Mouse (Mus musculus) CH12.LX (cell line): ENCODE results near the gene Ccdc115. TPM values are rescaled to one million over a fixed set of nuclear protein-coding genes. Genes with fewer than 3 reads are reported as not detected.

Experiments
- DNase-seq: peaks from one replicate; pipeline ENCODE4 v3.0.0-alpha.2; 2013; ENCODE audit errors: extremely low read depth
- H3K27ac ChIP-seq: 2 replicates; pipeline ENCODE4 v1.5.1; 2012; ENCODE audit warnings: low read depth, mild to moderate bottlenecking, control low read depth, moderate library complexity; ENCODE audit not compliant: insufficient read depth
- H3K27me3 ChIP-seq: replicated peaks from 2 replicates; pipeline ENCODE3; 2012; ENCODE audit warnings: inconsistent platforms
- H3K36me3 ChIP-seq, 2 experiments: replicated peaks in 1 of 2; 2 replicates each; pipeline versions ENCODE3 to v1.6.1; 2012; ENCODE audit warnings: inconsistent platforms in 1 of 2, low read length in 1 of 2, mild to moderate bottlenecking in 1 of 2, mixed read lengths in 1 of 2, moderate library complexity in 1 of 2; ENCODE audit not compliant: control insufficient read depth in 1 of 2, insufficient read depth in 1 of 2
- H3K4me1 ChIP-seq, 2 experiments: 2 replicates each; pipeline ENCODE4 v1.6.1; 2012; ENCODE audit warnings: inconsistent platforms in 1 of 2, moderate library complexity in 1 of 2; ENCODE audit not compliant: insufficient read depth in 2 of 2, control insufficient read depth in 1 of 2
- H3K4me2 ChIP-seq: 2 replicates; pipeline ENCODE4 v1.6.1; 2012; ENCODE audit warnings: low read depth, mild to moderate bottlenecking, control low read depth; ENCODE audit not compliant: poor library complexity, insufficient read depth, severe bottlenecking
- H3K4me3 ChIP-seq, 3 experiments: fragments of 150-350 bp in 1 of 3; sonication (generic) in 1 of 3; replicated peaks in 1 of 3; 2 replicates each; pipeline versions ENCODE3 to v1.5.1; 2011 to 2012; ENCODE audit warnings: low read depth in 2 of 3, low read length in 2 of 3, mild to moderate bottlenecking in 2 of 3, moderate library complexity in 2 of 3, control low read depth in 1 of 3, improper control_type of control experiment in 1 of 3, inconsistent platforms in 1 of 3, mixed read lengths in 1 of 3; ENCODE audit not compliant: poor library complexity in 1 of 3
- H3K79me2 ChIP-seq: replicated peaks from 2 replicates; pipeline ENCODE4 v1.6.1; 2012; ENCODE audit warnings: mild to moderate bottlenecking, moderate library complexity; ENCODE audit not compliant: control insufficient read depth, poor library complexity, insufficient read depth, severe bottlenecking; ENCODE audit errors: extremely low read depth
- H3K9ac ChIP-seq: 2 replicates; pipeline ENCODE4 v1.6.1; 2012; ENCODE audit warnings: low read depth, mild to moderate bottlenecking, control low read depth, moderate library complexity; ENCODE audit not compliant: insufficient read depth
- H3K9me3 ChIP-seq: replicated peaks from 2 replicates; pipeline ENCODE3; 2012; ENCODE audit warnings: low read length, inconsistent platforms, mixed read lengths
- BHLHE40 ChIP-seq: IDR thresholded peaks from 2 replicates; pipeline ENCODE4 v1.6.1; 2011; ENCODE audit warnings: mild to moderate bottlenecking, low read depth, low read length, improper control_type of control experiment
- CHD2 ChIP-seq: IDR thresholded peaks from 2 replicates; pipeline ENCODE4 v1.6.1; 2011; ENCODE audit warnings: low read length, improper control_type of control experiment
- CTCF ChIP-seq, 2 experiments: IDR thresholded peaks in 1 of 2; conservative IDR thresholded peaks in 1 of 2; 2 replicates each; pipeline ENCODE4 v1.5.1; 2011 to 2012; ENCODE audit warnings: low read depth in 2 of 2, low read length in 2 of 2, improper control_type of control experiment in 1 of 2, inconsistent platforms in 1 of 2, mild to moderate bottlenecking in 1 of 2, moderate library complexity in 1 of 2
- E2F4 ChIP-seq: IDR thresholded peaks from 2 replicates; pipeline ENCODE4 v1.6.1; 2011; ENCODE audit warnings: low read depth, low read length, improper control_type of control experiment; ENCODE audit not compliant: insufficient replicate concordance
- ELF1 ChIP-seq: IDR thresholded peaks from 2 replicates; pipeline ENCODE4 v1.6.1; 2014; ENCODE audit warnings: low read depth, mild to moderate bottlenecking, inconsistent platforms, low read length, improper control_type of control experiment
- ETS1 ChIP-seq: conservative IDR thresholded peaks from 2 replicates; pipeline ENCODE4 v1.6.1; 2012; ENCODE audit warnings: low read depth, mild to moderate bottlenecking, inconsistent platforms, low read length, improper control_type of control experiment, moderate library complexity
- GABPA ChIP-seq: IDR thresholded peaks from 2 replicates; pipeline ENCODE4 v1.6.1; 2012; ENCODE audit warnings: low read depth, low read length, improper control_type of control experiment, inconsistent platforms; ENCODE audit not compliant: insufficient replicate concordance
- HCFC1 ChIP-seq: IDR thresholded peaks from 2 replicates; pipeline ENCODE4 v1.6.1; 2012; ENCODE audit warnings: low read depth, mild to moderate bottlenecking, inconsistent platforms, low read length, improper control_type of control experiment
- IRF4 ChIP-seq: IDR thresholded peaks from 2 replicates; pipeline ENCODE4 v1.6.1; 2014; ENCODE audit warnings: low read depth, mild to moderate bottlenecking, inconsistent platforms, low read length, improper control_type of control experiment
- JUN ChIP-seq: IDR thresholded peaks from 2 replicates; pipeline ENCODE4 v1.6.1; 2011; ENCODE audit warnings: low read depth, mild to moderate bottlenecking, low read length, improper control_type of control experiment, moderate library complexity; ENCODE audit not compliant: insufficient read depth
- KAT2A ChIP-seq: IDR thresholded peaks from 2 replicates; pipeline ENCODE4 v1.6.1; 2012; ENCODE audit warnings: low read length, improper control_type of control experiment, inconsistent platforms; ENCODE audit not compliant: insufficient replicate concordance
- MAFK ChIP-seq: IDR thresholded peaks from 2 replicates; pipeline ENCODE4 v1.6.1; 2011; ENCODE audit warnings: low read length, improper control_type of control experiment; ENCODE audit not compliant: insufficient replicate concordance
- MAX ChIP-seq: IDR thresholded peaks from 2 replicates; pipeline ENCODE4 v1.6.1; 2011; ENCODE audit warnings: low read length, improper control_type of control experiment
- MAZ ChIP-seq: IDR thresholded peaks from 2 replicates; pipeline ENCODE4 v1.6.1; 2012; ENCODE audit warnings: low read depth, mild to moderate bottlenecking, inconsistent platforms, low read length, improper control_type of control experiment, moderate library complexity
- MEF2A ChIP-seq: IDR thresholded peaks from 2 replicates; pipeline ENCODE4 v1.6.1; 2014; ENCODE audit warnings: low read depth, mild to moderate bottlenecking, inconsistent platforms, low read length, improper control_type of control experiment, borderline replicate concordance
- MXI1 ChIP-seq: IDR thresholded peaks from 2 replicates; pipeline ENCODE4 v1.6.1; 2011; ENCODE audit warnings: mild to moderate bottlenecking, low read depth, low read length, improper control_type of control experiment
- MYC ChIP-seq: IDR thresholded peaks from 2 replicates; pipeline ENCODE4 v1.6.1; 2011; ENCODE audit warnings: low read depth, mild to moderate bottlenecking, improper control_type of control experiment, low read length
- NELFE ChIP-seq: IDR thresholded peaks from 2 replicates; pipeline ENCODE4 v1.6.1; 2011; ENCODE audit warnings: low read depth, low read length, improper control_type of control experiment
- NRF1 ChIP-seq: IDR thresholded peaks from 2 replicates; pipeline ENCODE4 v1.6.1; 2014; ENCODE audit warnings: low read depth, mild to moderate bottlenecking, inconsistent platforms, low read length, improper control_type of control experiment, moderate library complexity
- PAX5 ChIP-seq: IDR thresholded peaks from 2 replicates; pipeline ENCODE4 v1.6.1; 2012; ENCODE audit warnings: low read length, inconsistent platforms, mixed read lengths
- POLR2A ChIP-seq: IDR thresholded peaks from 2 replicates; pipeline ENCODE4 v1.6.1; 2011; ENCODE audit warnings: low read depth, mild to moderate bottlenecking, improper control_type of control experiment, low read length
- RAD21 ChIP-seq: IDR thresholded peaks from 2 replicates; pipeline ENCODE4 v1.6.1; 2011; ENCODE audit warnings: low read depth, mild to moderate bottlenecking, low read length, improper control_type of control experiment, moderate library complexity
- RCOR1 ChIP-seq: conservative IDR thresholded peaks from 2 replicates; pipeline ENCODE4 v1.6.1; 2012; ENCODE audit warnings: low read depth, mild to moderate bottlenecking, inconsistent platforms, low read length, improper control_type of control experiment
- SMC3 ChIP-seq: IDR thresholded peaks from 2 replicates; pipeline ENCODE4 v1.6.1; 2011; ENCODE audit warnings: low read depth, low read length, improper control_type of control experiment
- TBP ChIP-seq: conservative IDR thresholded peaks from 2 replicates; pipeline ENCODE4 v1.6.1; 2011; ENCODE audit warnings: low read depth, low read length, improper control_type of control experiment
- TCF12 ChIP-seq: IDR thresholded peaks from 2 replicates; pipeline ENCODE4 v1.6.1; 2014; ENCODE audit warnings: low read depth, mild to moderate bottlenecking, inconsistent platforms, low read length, improper control_type of control experiment
- UBTF ChIP-seq: IDR thresholded peaks from 2 replicates; pipeline ENCODE4 v1.6.1; 2012; ENCODE audit warnings: low read depth, mild to moderate bottlenecking, inconsistent platforms, low read length, improper control_type of control experiment, moderate library complexity
- USF2 ChIP-seq: conservative IDR thresholded peaks from 2 replicates; pipeline ENCODE4 v1.6.1; 2011; ENCODE audit warnings: low read depth, low read length, improper control_type of control experiment
- ZC3H11A ChIP-seq: IDR thresholded peaks from 2 replicates; pipeline ENCODE4 v1.6.1; 2012; ENCODE audit warnings: low read depth, mild to moderate bottlenecking, inconsistent platforms, low read length, improper control_type of control experiment
- ZKSCAN1 ChIP-seq: IDR thresholded peaks from 2 replicates; pipeline ENCODE4 v1.6.1; 2012; ENCODE audit warnings: low read depth, inconsistent platforms, low read length, improper control_type of control experiment, borderline replicate concordance
- dilution Hi-C: fragments of 300-500 bp; cut with MboI; formaldehyde crosslinking; loops from 2 replicates; pipeline ENCODE4 v1.14.3; 2020; ENCODE audit warnings: low sequenced_read_pairs; ENCODE audit not compliant: extremely low pct_unique_long_range_greater_than_20kb, extremely low pct_ligation_motif_present
- in situ Hi-C: fragments of 300-500 bp; cut with MboI; formaldehyde crosslinking; loops from 3 replicates; pipeline ENCODE4 v1.14.3; 2019; ENCODE audit warnings: low sequenced_read_pairs, low pct_ligation_motif_present, low pct_unique_long_range_greater_than_20kb, mixed read lengths
- polyA plus RNA-seq: library from polyadenylated mRNA; unstranded; fragments of >175 nt; gene quantifications from 2 replicates; pipeline ENCODE4 v1.2.1, GENCODE M21; 2012; ENCODE audit warnings: low read depth; ENCODE audit not compliant: insufficient read length
- total RNA-seq, 2 experiments: library from RNA; depleted of rRNA; stranded (reverse); fragments of 300-350 nt in 1 of 2; fragments of >200 nt in 1 of 2; gene quantifications; 2 replicates each; pipeline ENCODE4 v1.2.3; 2012 to 2014

Ccdc115 gene
- total and polyA plus RNA-seq, 3 experiments = 66.5 to 98.8 (median 96.3) TPM

- TF ChIP-seq RAD21 (peak; percentile 27), SMC3 (peak; percentile 37), BHLHE40 (no peak), CTCF (conservative IDR thresholded peaks at IDR 0.05 in 1 of 2, IDR thresholded peaks at IDR 0.05 in 1 of 2; ENCODE audit: low read depth in 2 of 2, low read length in 2 of 2) (peak in 1 of 2 experiments; percentile 53; a peak in 2 of 4 replicates), IRF4 (no peak), E2F4 (no peak), MYC (no peak), ELF1 (no peak), TCF12 (no peak), MAFK (no peak), ZC3H11A (no peak), HCFC1 (no peak), UBTF (no peak), MEF2A (no peak), JUN (no peak), POLR2A (no peak), MXI1 (no peak)
- Histone ChIP-seq H3K79me2 (no peaks in the 10 kb centered on the region; the same call in 1 of the 2 replicates), H3K4me1 (peaks cover 5 to 54% of the 10 kb centered on the region in 2 experiments), H3K36me3 (peaks cover 6 to 8% of the 10 kb centered on the region in 2 experiments), H3K4me3 (no peak overlapping the region), H3K27me3 (no peaks in the 10 kb centered on the region), H3K9ac (no peak overlapping the region), H3K27ac (no peak overlapping the region), H3K9me3 (peaks cover 4% of the 10 kb centered on the region), H3K4me2 (no peak overlapping the region)
- in situ Hi-C loops (no loop called here), dilution Hi-C loops (no loop called here)
- no peak for DNase-seq
These were observed 47.9 kb upstream of the Ccdc115 start for GRCm38 (mm10) chr1:34487383-34487782.

DNA sequence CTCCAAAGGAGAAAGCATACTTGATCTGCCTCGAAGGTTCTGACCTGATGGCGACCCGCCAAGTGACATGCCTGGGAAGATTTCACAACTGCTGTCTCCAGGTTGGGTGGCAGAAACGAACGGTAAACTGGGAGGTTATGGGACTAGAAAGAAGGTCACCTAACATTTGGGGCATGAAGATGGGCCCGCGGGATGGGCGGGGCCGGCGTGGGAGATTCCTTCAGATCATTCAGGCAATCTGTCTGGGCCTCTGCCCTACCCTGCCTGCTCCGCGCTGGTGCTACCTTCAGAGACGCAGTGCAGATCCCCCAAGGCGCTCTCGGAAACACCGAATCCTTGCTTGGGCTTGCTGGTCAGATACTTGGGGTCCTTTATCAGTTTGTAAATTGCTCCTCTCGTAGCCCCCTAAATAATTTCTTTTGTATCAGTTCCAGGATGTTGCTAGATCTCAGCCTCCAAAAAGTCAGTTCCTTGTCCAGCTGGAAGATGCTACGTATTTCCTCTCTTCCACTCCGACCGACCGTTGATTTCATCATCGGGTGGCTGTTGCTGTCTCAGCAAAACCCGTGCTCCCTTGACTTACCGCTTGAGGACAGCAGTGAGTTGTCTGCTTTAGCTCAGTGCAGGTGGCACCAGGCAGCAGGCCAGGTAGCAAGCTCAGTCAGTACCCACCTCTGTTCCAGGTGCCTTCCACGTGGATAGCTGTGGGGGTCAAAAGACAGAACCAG is 46.2 kb upstream of the Ccdc115 start:
- peak overlapping the region; percentile 95 for H3K27ac ChIP-seq
- TF ChIP-seq BHLHE40 = no peak
- peak; percentile 87 for TF ChIP-seq ETS1
- TF ChIP-seq CTCF (conservative IDR thresholded peaks at IDR 0.05 in 1 of 2, IDR thresholded peaks at IDR 0.05 in 1 of 2; ENCODE audit: low read depth in 2 of 2, low read length in 2 of 2) = peak; percentile 60 to 88
- no peak for TF ChIP-seq KAT2A
- TF ChIP-seq NRF1 = no peak
- TF ChIP-seq USF2 = no peak
- 0 out of 2 replicates have a peak, but pooled peaks have one; percentile 47 for TF ChIP-seq TBP
- TF ChIP-seq CHD2 = no peak
- TF ChIP-seq MAFK = peak; percentile 99
- TF ChIP-seq MAX = peak; percentile 64; the same call in 1 of the 2 replicates
- no peak for TF ChIP-seq PAX5
- TF ChIP-seq MAZ = peak; percentile 67
- TF ChIP-seq NELFE = no peak
- TF ChIP-seq GABPA = no peak
- TF ChIP-seq ZKSCAN1 = no peak
- peak; percentile 43; the same call in 1 of the 2 replicates for TF ChIP-seq POLR2A
- TF ChIP-seq E2F4 = no peak
- TF ChIP-seq RCOR1 = no peak
- peak; percentile 73 for TF ChIP-seq RAD21
- TF ChIP-seq IRF4 = peak; percentile 38; the same call in 1 of the 2 replicates
- TF ChIP-seq HCFC1 = peak; percentile 56
- no peak for TF ChIP-seq UBTF

More for the DNA sequence above, 46.2 kb upstream of the Ccdc115 start:
- dilution Hi-C loops = no loop called here
- peak overlapping the region; percentile 22; the same call in 1 of the 2 replicates for H3K4me2 ChIP-seq
- in situ Hi-C loops = no loop called here
- peak overlapping the region; percentile 54 to 73 (median 69) for H3K4me3 ChIP-seq
- no peaks in the 10 kb centered on the region for H3K27me3 ChIP-seq
- H3K4me1 ChIP-seq = peaks cover 6 to 55% of the 10 kb centered on the region in 2 experiments
- peaks cover 6 to 8% of the 10 kb centered on the region in 2 experiments for H3K36me3 ChIP-seq
- H3K79me2 ChIP-seq = no peaks in the 10 kb centered on the region; the same call in 1 of the 2 replicates
- no peaks in the 10 kb centered on the region for H3K9me3 ChIP-seq
- H3K9ac ChIP-seq = peak overlapping the region; percentile 85
- DNase-seq = peak; percentile 89
